Mouse (Mus musculus): ENCODE measurements around the gene 4930579F01Rik. TPM values are rescaled to one million over a fixed set of nuclear protein-coding genes. Genes with fewer than 3 reads are reported as not detected.

Gene 4930579F01Rik
- polyA plus RNA-seq, 1 experiment from 2014 or later = not detected

DNA sequence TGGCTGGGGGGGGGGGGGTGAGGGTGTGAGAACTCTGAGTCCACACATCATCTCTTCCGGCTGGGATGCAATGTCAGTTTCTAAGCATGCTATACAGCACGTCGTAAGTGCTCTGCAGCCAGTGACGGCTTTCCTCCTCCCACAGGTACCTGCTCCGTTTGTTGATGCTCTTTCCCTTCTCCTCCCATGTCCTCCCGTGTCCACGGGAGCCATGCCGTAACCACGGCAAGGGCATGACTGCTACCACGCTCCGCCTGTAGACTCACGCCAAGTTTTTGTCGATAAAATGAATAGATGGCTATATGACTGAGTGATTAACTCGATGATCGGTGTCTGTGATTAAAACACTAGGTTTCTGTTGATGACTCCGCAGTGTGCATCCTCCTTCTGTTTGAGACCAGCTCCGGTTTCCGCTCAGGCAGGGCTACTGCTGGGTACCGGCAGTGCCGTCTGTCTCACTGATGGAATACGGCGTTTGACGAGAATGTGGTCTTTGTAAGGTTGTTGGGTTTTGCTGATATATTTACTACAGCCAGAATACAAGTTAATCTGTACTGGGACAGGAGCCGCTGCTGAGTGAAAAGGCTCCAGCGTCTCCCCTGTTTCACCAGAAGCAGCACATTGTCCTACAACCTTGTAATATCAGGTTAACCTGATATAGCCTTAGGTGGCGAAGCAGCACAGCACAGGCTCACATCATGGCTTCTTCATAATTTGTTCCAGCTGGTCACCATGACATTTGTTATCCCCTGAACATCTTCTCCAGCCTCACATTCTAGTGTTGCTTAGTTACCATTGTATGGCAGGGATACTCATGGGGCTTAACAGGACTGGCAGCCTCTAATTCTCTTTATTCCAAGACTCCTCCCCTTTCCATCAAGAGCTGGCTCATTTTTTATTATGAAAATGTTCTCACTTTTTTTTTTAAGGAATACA, 7.4 kb downstream of the 4930579F01Rik start:
- no peak overlapping the region for H3K9ac ChIP-seq
- WGBS = 89% methylated on average over 26 of the region's 26 CpGs

DNA sequence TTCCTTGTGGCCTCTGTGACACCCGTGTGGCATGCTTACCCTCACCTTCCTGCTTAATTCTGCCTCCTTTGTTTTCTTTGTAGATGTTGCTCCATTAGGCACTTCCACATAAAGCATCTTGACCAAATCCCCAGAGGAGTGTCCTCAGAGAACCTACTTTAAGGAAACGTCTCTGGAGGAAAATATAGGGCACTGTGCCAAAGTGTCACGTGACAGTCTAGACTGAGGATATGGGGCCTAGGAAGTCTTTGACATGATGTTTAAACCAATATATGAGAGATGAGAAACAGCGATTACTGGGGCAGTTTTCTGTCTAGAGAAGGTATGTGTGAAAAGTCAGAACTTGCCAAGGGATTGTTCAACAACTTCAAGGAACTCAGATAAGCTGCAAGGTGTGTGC, 8.3 kb downstream of the 4930579F01Rik start:
- H3K27me3 ChIP-seq (replicated peaks) = no peaks in the 10 kb centered on the region
- H3K4me3 ChIP-seq = no peak overlapping the region
- no peak overlapping the region for H3K9ac ChIP-seq
- H3K27ac ChIP-seq (ENCODE audit: poor library complexity, severe bottlenecking) = no peak overlapping the region
- H3K36me3 ChIP-seq = no peaks in the 10 kb centered on the region
- whole genome bisulfite sequencing = 50% methylated on average over 4 of the region's 4 CpGs
- no peak overlapping the region for H3K4me2 ChIP-seq
- ATAC-seq (ENCODE audit: insufficient number of reproducible peaks, low FRiP score) = no peak
- H3K9me3 ChIP-seq (replicated peaks) = no peaks in the 10 kb centered on the region
- H3K4me1 ChIP-seq (replicated peaks) = no peaks in the 10 kb centered on the region

More for the DNA sequence above, 7.4 kb downstream of the 4930579F01Rik start:
- Histone ChIP-seq H3K9me3 (replicated peaks) (peaks cover 2% of the 10 kb centered on the region; the same call in 1 of the 2 replicates), H3K4me3 (no peak overlapping the region), H3K4me2 (no peak overlapping the region), H3K27me3 (replicated peaks) (no peaks in the 10 kb centered on the region), H3K36me3 (no peaks in the 10 kb centered on the region), H3K4me1 (replicated peaks) (no peaks in the 10 kb centered on the region), H3K27ac (ENCODE audit: poor library complexity, severe bottlenecking) (no peak overlapping the region)
- ATAC-seq (ENCODE audit: insufficient number of reproducible peaks, low FRiP score) = no peak

DNA sequence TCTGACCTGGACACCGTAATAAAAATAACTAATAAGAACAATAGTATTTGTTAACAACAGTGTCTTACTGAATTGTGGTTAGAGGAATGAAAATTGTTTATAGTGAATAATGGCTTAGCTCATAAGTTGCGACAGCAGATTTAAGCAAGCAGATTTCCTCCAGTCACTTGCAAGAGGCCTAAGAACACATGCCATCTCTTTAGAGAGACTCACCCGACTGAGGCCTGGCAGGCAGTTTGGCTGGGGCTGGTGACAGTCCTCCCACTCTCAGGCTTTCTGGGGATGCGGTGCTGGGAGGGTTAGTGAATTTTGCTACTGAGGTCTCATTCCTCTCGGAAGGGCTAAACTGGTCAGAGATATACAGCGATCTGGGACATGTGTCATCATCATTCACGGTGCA, 10.3 kb downstream of the 4930579F01Rik start:
- ATAC-seq (ENCODE audit: insufficient number of reproducible peaks, low FRiP score) = no peak
- no peaks in the 10 kb centered on the region for H3K4me1 ChIP-seq (replicated peaks)
- H3K9ac ChIP-seq = no peak overlapping the region
- H3K9me3 ChIP-seq (replicated peaks) = no peaks in the 10 kb centered on the region
- H3K4me2 ChIP-seq = no peak overlapping the region
- H3K36me3 ChIP-seq = no peaks in the 10 kb centered on the region
- H3K27ac ChIP-seq (ENCODE audit: poor library complexity, severe bottlenecking) = no peak overlapping the region
- no peak overlapping the region for H3K4me3 ChIP-seq
- H3K27me3 ChIP-seq (replicated peaks) = no peaks in the 10 kb centered on the region
- WGBS = 84% methylated on average over 7 of the region's 7 CpGs

DNA sequence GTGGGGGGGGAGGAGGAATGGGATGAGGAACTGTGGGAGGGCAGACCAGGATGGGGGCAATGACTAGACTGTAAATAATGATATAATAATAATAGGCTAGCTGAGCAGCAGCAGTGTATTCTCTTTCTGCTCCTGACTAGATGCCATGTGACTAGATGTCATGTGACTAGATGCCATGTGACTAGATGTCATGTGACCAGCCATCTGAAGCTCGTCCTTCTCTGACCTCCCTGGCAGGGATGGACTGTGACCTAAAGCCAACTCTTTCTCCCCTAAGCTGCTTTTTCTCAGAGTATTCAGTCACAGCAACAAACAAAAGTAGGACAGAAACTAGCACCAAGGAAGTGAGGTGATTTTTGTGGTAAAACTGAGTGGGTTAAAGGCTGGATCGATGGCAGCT, 11.6 kb downstream of the 4930579F01Rik start:
- 73% methylated on average over 2 of the region's 2 CpGs for WGBS
- H3K9ac ChIP-seq = no peak overlapping the region
- H3K27me3 ChIP-seq (replicated peaks) = no peaks in the 10 kb centered on the region
- no peaks in the 10 kb centered on the region for H3K4me1 ChIP-seq (replicated peaks)
- H3K9me3 ChIP-seq (replicated peaks) = no peaks in the 10 kb centered on the region
- H3K4me3 ChIP-seq = no peak overlapping the region
- H3K4me2 ChIP-seq = no peak overlapping the region
- H3K36me3 ChIP-seq = no peaks in the 10 kb centered on the region
- no peak overlapping the region for H3K27ac ChIP-seq (ENCODE audit: poor library complexity, severe bottlenecking)
- ATAC-seq (ENCODE audit: insufficient number of reproducible peaks, low FRiP score) = no peak

DNA sequence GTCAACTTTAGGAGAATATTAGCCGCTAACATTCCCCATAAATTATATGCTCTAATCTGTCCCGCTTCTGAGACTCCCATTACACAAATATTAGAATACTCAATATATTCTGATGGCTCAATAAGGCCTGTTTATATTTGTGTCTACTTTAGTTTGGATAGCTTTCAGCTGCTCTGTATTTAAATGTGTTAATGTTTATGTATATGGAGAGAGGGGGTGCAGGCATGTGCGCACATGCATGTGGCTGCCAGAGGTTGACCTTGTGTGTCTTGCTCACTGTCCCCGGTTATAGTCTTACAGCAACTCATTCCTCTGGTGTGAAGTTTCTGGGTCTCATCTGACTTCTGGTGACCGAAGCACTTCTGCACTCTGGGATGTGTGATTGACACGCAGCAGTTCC, 18.1 kb downstream of the 4930579F01Rik start:
- no peak for ATAC-seq (ENCODE audit: insufficient number of reproducible peaks, low FRiP score)

DNA sequence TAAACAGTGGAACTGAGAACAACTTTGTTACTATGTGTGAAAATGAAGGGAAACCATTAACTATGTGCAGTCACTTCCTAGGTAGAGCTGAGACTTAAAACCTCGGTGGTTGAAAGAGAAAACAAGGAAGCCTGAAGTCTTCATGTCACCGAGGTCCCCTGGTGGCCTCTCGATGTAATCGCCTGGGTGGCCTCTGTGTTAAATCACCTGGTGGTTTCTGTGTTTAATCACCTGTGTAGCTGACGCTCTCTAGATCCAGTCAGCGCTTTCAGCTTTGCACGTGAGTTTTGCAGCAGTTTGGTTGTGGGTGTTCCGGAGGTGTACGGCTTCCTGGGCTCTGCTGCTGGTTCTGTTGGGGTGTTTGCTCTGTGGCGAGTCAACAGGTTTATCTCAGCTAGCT, 20.3 kb downstream of the 4930579F01Rik start:
- peaks cover 3% of the 10 kb centered on the region for H3K9me3 ChIP-seq (replicated peaks)
- H3K9ac ChIP-seq = no peak overlapping the region
- H3K4me2 ChIP-seq = no peak overlapping the region
- no peak for ATAC-seq (ENCODE audit: insufficient number of reproducible peaks, low FRiP score)
- H3K4me3 ChIP-seq = no peak overlapping the region
- WGBS = 73% methylated on average over 10 of the region's 10 CpGs
- H3K27ac ChIP-seq (ENCODE audit: poor library complexity, severe bottlenecking) = no peak overlapping the region
- H3K36me3 ChIP-seq = no peaks in the 10 kb centered on the region
- no peaks in the 10 kb centered on the region for H3K27me3 ChIP-seq (replicated peaks)
- H3K4me1 ChIP-seq (replicated peaks) = no peaks in the 10 kb centered on the region

More for the DNA sequence above, 18.1 kb downstream of the 4930579F01Rik start:
- Histone ChIP-seq H3K4me3 (no peak overlapping the region), H3K9me3 (replicated peaks) (peaks cover 3% of the 10 kb centered on the region), H3K9ac (no peak overlapping the region), H3K4me2 (no peak overlapping the region), H3K27me3 (replicated peaks) (no peaks in the 10 kb centered on the region), H3K4me1 (replicated peaks) (no peaks in the 10 kb centered on the region), H3K27ac (ENCODE audit: poor library complexity, severe bottlenecking) (no peak overlapping the region), H3K36me3 (no peaks in the 10 kb centered on the region)
- 76% methylated on average over 6 of the region's 6 CpGs for WGBS

DNA sequence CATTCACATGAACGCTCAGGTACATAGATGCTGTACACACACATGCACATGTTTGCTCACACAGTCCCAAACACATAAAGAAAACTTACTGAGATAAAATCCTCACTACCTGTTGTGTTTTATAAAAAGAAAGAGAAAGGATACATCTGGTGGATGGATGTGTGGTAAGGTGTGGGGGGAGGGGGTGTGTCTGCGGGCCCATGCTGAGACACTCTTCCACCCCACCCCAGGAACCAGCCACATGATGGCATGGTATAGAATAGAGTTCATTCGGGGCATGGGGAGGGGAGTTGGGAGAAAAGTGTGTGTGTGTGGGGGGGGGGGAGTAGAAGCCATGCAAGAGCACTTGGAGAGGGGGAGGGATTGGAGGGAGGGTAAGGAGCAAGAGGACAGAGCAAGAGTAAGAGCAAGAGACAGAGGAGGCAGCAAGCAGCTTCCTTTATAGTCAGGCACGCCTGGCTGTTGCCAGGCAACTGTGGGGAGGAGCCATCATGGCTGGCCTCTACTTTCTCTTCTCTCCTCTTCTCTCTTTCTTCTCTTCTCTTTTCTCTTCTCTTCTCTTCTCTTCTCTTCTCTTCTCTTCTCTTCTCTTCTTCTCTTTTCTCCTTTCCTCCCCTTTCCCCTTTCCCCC, 31.0 kb downstream of the 4930579F01Rik start:
- ATAC-seq (ENCODE audit: insufficient number of reproducible peaks, low FRiP score) = no peak
- H3K4me2 ChIP-seq = no peak overlapping the region
- no peak overlapping the region for H3K4me3 ChIP-seq
- 62% methylated on average over 4 of the region's 4 CpGs for WGBS
- peaks cover 3% of the 10 kb centered on the region; the same call in 1 of the 2 replicates for H3K4me1 ChIP-seq (replicated peaks)
- no peaks in the 10 kb centered on the region for H3K9me3 ChIP-seq (replicated peaks)
- H3K27me3 ChIP-seq (replicated peaks) = no peaks in the 10 kb centered on the region
- H3K36me3 ChIP-seq = 0 out of 2 replicates have a peak, but pooled peaks cover 3% of the 10 kb centered on the region
- no peak overlapping the region for H3K9ac ChIP-seq
- no peak overlapping the region for H3K27ac ChIP-seq (ENCODE audit: poor library complexity, severe bottlenecking)

DNA sequence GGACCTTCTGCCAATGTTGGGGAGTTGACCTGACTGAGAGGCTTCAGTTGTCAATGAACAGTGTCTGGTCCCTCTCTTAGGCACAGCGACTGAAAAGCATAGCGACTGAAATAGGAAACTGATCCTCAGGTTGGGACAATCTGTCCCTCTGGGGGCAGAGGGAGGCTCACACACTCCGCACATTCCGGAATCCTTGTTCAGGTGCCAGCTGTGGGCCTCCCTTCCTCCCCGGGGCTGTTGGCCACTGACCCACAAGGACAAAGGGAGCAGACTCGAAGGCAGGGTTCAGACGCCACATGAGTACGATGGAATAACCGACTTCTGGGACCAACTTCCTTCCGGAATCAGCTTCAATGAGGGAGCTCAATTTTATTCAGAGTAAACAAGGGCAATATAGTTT, 32.0 kb downstream of the 4930579F01Rik start:
- no peak overlapping the region for H3K4me2 ChIP-seq
- peaks cover 3% of the 10 kb centered on the region; the same call in 1 of the 2 replicates for H3K4me1 ChIP-seq (replicated peaks)
- H3K27me3 ChIP-seq (replicated peaks) = no peaks in the 10 kb centered on the region
- whole genome bisulfite sequencing = 85% methylated on average over 10 of the region's 10 CpGs
- H3K9ac ChIP-seq = no peak overlapping the region
- H3K9me3 ChIP-seq (replicated peaks) = no peaks in the 10 kb centered on the region
- no peak for ATAC-seq (ENCODE audit: insufficient number of reproducible peaks, low FRiP score)
- H3K4me3 ChIP-seq = no peak overlapping the region
- H3K36me3 ChIP-seq = peaks cover 8% of the 10 kb centered on the region
- H3K27ac ChIP-seq (ENCODE audit: poor library complexity, severe bottlenecking) = no peak overlapping the region

DNA sequence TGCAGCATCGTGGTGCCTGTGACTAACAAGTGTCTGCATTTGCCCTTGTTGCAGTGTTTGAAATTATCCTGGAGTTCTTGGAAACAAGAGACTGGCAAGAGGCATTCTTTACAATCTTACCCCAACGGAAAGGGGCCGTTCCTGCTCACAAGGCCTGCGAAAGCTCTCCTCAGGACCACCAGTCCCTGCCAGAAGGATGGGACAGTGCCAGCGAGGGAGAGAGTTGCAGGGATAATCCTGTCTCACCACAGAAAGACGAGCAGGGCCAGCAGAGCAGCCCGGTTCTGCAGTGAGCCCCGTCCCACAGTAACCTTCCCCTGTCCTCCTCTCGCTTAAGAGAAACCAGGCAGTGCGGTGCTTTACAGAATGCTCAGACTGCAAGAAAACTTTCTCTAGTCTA, 37.0 kb downstream of the 4930579F01Rik start:
- Histone ChIP-seq H3K4me3 (no peak overlapping the region), H3K9ac (no peak overlapping the region), H3K4me2 (no peak overlapping the region), H3K4me1 (replicated peaks) (no peaks in the 10 kb centered on the region), H3K36me3 (peaks cover 33% of the 10 kb centered on the region), H3K27me3 (replicated peaks) (no peaks in the 10 kb centered on the region), H3K27ac (ENCODE audit: poor library complexity, severe bottlenecking) (no peak overlapping the region), H3K9me3 (replicated peaks) (no peaks in the 10 kb centered on the region)
- WGBS = 82% methylated on average over 10 of the region's 10 CpGs
- no peak for ATAC-seq (ENCODE audit: insufficient number of reproducible peaks, low FRiP score)

DNA sequence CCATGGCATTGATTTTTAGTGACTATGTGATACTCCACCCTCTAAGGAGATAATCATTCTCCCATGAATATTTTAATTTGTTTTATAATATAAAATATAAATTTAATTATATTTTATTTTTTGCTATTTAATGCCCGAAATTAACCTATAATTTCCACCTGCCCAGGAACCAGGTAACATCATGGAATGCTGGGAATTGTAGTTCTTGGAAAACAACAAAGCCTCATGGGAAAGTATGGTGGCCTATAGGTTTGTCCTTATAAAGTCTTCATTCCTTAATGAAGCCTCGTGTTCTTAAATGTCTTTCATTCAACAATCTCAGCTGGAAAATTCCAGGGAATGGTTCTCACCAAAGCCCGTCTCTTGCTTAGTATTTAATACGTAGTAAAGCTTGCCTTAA, 38.6 kb downstream of the 4930579F01Rik start:
- H3K9ac ChIP-seq = no peak overlapping the region
- H3K27me3 ChIP-seq (replicated peaks) = no peaks in the 10 kb centered on the region
- no peak for ATAC-seq (ENCODE audit: insufficient number of reproducible peaks, low FRiP score)
- H3K36me3 ChIP-seq = peaks cover 41% of the 10 kb centered on the region
- H3K4me2 ChIP-seq = no peak overlapping the region
- no peaks in the 10 kb centered on the region for H3K4me1 ChIP-seq (replicated peaks)
- 86% methylated on average over 4 of the region's 4 CpGs for WGBS
- H3K9me3 ChIP-seq (replicated peaks) = no peaks in the 10 kb centered on the region
- no peak overlapping the region for H3K4me3 ChIP-seq
- H3K27ac ChIP-seq (ENCODE audit: poor library complexity, severe bottlenecking) = no peak overlapping the region

DNA sequence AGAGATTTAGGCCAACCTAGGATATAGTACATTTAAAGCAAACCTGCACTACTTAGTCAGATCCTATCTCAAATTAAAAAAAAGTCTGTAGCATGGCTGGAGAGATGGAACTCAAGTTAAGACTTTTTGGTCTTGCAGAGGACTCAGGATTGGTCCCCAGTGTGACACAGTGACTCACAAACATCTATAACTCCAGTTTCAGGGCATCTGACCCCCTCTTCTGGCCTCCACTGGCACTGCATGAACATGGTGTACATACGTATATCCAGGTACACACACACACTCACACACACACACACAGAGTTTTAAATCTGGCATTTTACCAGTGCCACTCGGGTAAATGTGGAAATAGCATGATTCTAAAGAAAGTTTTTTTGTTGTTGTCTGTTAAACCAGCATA, 44.8 kb downstream of the 4930579F01Rik start:
- peaks cover 35% of the 10 kb centered on the region for H3K36me3 ChIP-seq
- no peak overlapping the region for H3K4me2 ChIP-seq
- 88% methylated on average over 2 of the region's 2 CpGs for WGBS
- no peak overlapping the region for H3K9ac ChIP-seq
- no peak overlapping the region for H3K4me3 ChIP-seq
- no peaks in the 10 kb centered on the region for H3K4me1 ChIP-seq (replicated peaks)
- no peak overlapping the region for H3K27ac ChIP-seq (ENCODE audit: poor library complexity, severe bottlenecking)
- ATAC-seq (ENCODE audit: insufficient number of reproducible peaks, low FRiP score) = no peak
- H3K9me3 ChIP-seq (replicated peaks) = no peaks in the 10 kb centered on the region
- no peaks in the 10 kb centered on the region for H3K27me3 ChIP-seq (replicated peaks)
